Mouse (Mus musculus): ENCODE results near the gene Rab3ip. TPM values are rescaled to one million over a fixed set of nuclear protein-coding genes. Genes with fewer than 3 reads are reported as not detected.

Rab3ip gene
- total and polyA plus RNA-seq, 2 experiments from 2014 or later: 78.4 to 98.2 TPM

- H3K9me3 ChIP-seq (replicated peaks; ENCODE audit: control insufficient read depth, low read length): no peaks in the 10 kb centered on the region
- H3K36me3 ChIP-seq (replicated peaks; ENCODE audit: control insufficient read depth, insufficient read depth, low read length): no peaks in the 10 kb centered on the region
- TF ChIP-seq CTCF (IDR thresholded peaks at IDR 0.05; ENCODE audit: low read depth) (no peak), EP300 (IDR thresholded peaks at IDR 0.05; ENCODE audit: low read depth) (no peak)
- no peaks in the 10 kb centered on the region for H3K4me1 ChIP-seq (ENCODE audit: control insufficient read depth, insufficient read depth)
- DNase-seq (ENCODE audit: low spot score): no peak
- no peak overlapping the region for H3K4me2 ChIP-seq (ENCODE audit: low read depth, low read length)
- H3K27me3 ChIP-seq (ENCODE audit: control insufficient read depth, insufficient read depth, low read length): no peaks in the 10 kb centered on the region
- ATAC-seq (ENCODE audit: insufficient read depth, low read depth): no peak
- H3K4me3 ChIP-seq (ENCODE audit: low read depth, low read length): no peak overlapping the region
- WGBS: 82% methylated on average over 4 of the region's 4 CpGs
- H3K27ac ChIP-seq (ENCODE audit: low read depth): no peak overlapping the region
- H3K9ac ChIP-seq (replicated peaks; ENCODE audit: low read depth, low read length): no peak overlapping the region
Measured at GRCm38 (mm10) chr10:116877436-116877835, 73.1 kb downstream of the Rab3ip start.

- DNase-seq (ENCODE audit: low spot score) (no peak), ATAC-seq (ENCODE audit: insufficient read depth, low read depth) (no peak)
- no peak overlapping the region for H3K4me2 ChIP-seq (ENCODE audit: low read depth, low read length)
- no peak overlapping the region for H3K27ac ChIP-seq (ENCODE audit: low read depth)
- H3K27me3 ChIP-seq (ENCODE audit: control insufficient read depth, insufficient read depth, low read length): no peaks in the 10 kb centered on the region
- H3K4me1 ChIP-seq (ENCODE audit: control insufficient read depth, insufficient read depth): no peaks in the 10 kb centered on the region
- H3K36me3 ChIP-seq (replicated peaks; ENCODE audit: control insufficient read depth, insufficient read depth, low read length): no peaks in the 10 kb centered on the region
- WGBS: 75% methylated on average over 9 of the region's 9 CpGs
- TF ChIP-seq EP300 (IDR thresholded peaks at IDR 0.05; ENCODE audit: low read depth) (no peak), CTCF (IDR thresholded peaks at IDR 0.05; ENCODE audit: low read depth) (no peak)
- no peak overlapping the region for H3K4me3 ChIP-seq (ENCODE audit: low read depth, low read length)
- no peak overlapping the region for H3K9ac ChIP-seq (replicated peaks; ENCODE audit: low read depth, low read length)
- no peaks in the 10 kb centered on the region for H3K9me3 ChIP-seq (replicated peaks; ENCODE audit: control insufficient read depth, low read length)
Measured at GRCm38 (mm10) chr10:116874490-116874889, 76.1 kb downstream of the Rab3ip start.

- H3K4me3 ChIP-seq (ENCODE audit: low read depth, low read length): no peak overlapping the region
- H3K4me2 ChIP-seq (ENCODE audit: low read depth, low read length): no peak overlapping the region
- no peak overlapping the region for H3K9ac ChIP-seq (replicated peaks; ENCODE audit: low read depth, low read length)
- no peaks in the 10 kb centered on the region for H3K4me1 ChIP-seq (ENCODE audit: control insufficient read depth, insufficient read depth)
- DNase-seq (ENCODE audit: low spot score) (no peak), ATAC-seq (ENCODE audit: insufficient read depth, low read depth) (no peak)
- 82% methylated on average over 14 of the region's 14 CpGs for WGBS
- no peak overlapping the region for H3K27ac ChIP-seq (ENCODE audit: low read depth)
- no peaks in the 10 kb centered on the region for H3K9me3 ChIP-seq (replicated peaks; ENCODE audit: control insufficient read depth, low read length)
- TF ChIP-seq EP300 (IDR thresholded peaks at IDR 0.05; ENCODE audit: low read depth) (no peak), CTCF (IDR thresholded peaks at IDR 0.05; ENCODE audit: low read depth) (no peak)
- no peaks in the 10 kb centered on the region for H3K27me3 ChIP-seq (ENCODE audit: control insufficient read depth, insufficient read depth, low read length)
- no peaks in the 10 kb centered on the region for H3K36me3 ChIP-seq (replicated peaks; ENCODE audit: control insufficient read depth, insufficient read depth, low read length)
Measured at GRCm38 (mm10) chr10:116872016-116872410, 78.6 kb downstream of the Rab3ip start.

- no peak overlapping the region for H3K9ac ChIP-seq (replicated peaks; ENCODE audit: low read depth, low read length)
- no peak for DNase-seq (ENCODE audit: low spot score)
- H3K4me2 ChIP-seq (ENCODE audit: low read depth, low read length): no peak overlapping the region
- H3K4me1 ChIP-seq (ENCODE audit: control insufficient read depth, insufficient read depth): no peaks in the 10 kb centered on the region
- H3K27me3 ChIP-seq (ENCODE audit: control insufficient read depth, insufficient read depth, low read length): no peaks in the 10 kb centered on the region
- no peaks in the 10 kb centered on the region for H3K9me3 ChIP-seq (replicated peaks; ENCODE audit: control insufficient read depth, low read length)
- no peak overlapping the region for H3K27ac ChIP-seq (ENCODE audit: low read depth)
- TF ChIP-seq CTCF (IDR thresholded peaks at IDR 0.05; ENCODE audit: low read depth): no peak
- no peak for TF ChIP-seq EP300 (IDR thresholded peaks at IDR 0.05; ENCODE audit: low read depth)
- WGBS: 71% methylated on average over 12 of the region's 12 CpGs
- H3K4me3 ChIP-seq (ENCODE audit: low read depth, low read length): no peak overlapping the region
- no peaks in the 10 kb centered on the region for H3K36me3 ChIP-seq (replicated peaks; ENCODE audit: control insufficient read depth, insufficient read depth, low read length)
- no peak for ATAC-seq (ENCODE audit: insufficient read depth, low read depth)
Measured at GRCm38 (mm10) chr10:116871329-116872015, 79.1 kb downstream of the Rab3ip start.

GRCm38 (mm10) chr10:116870819-116871218, 79.8 kb downstream of the Rab3ip start:
- DNase-seq (ENCODE audit: low spot score) (no peak), ATAC-seq (ENCODE audit: insufficient read depth, low read depth) (no peak)
- H3K4me3 ChIP-seq (ENCODE audit: low read depth, low read length): no peak overlapping the region
- no peaks in the 10 kb centered on the region for H3K36me3 ChIP-seq (replicated peaks; ENCODE audit: control insufficient read depth, insufficient read depth, low read length)
- H3K9ac ChIP-seq (replicated peaks; ENCODE audit: low read depth, low read length): no peak overlapping the region
- no peaks in the 10 kb centered on the region for H3K4me1 ChIP-seq (ENCODE audit: control insufficient read depth, insufficient read depth)
- WGBS: 85% methylated on average over 6 of the region's 6 CpGs
- no peaks in the 10 kb centered on the region for H3K27me3 ChIP-seq (ENCODE audit: control insufficient read depth, insufficient read depth, low read length)
- no peak for TF ChIP-seq EP300 (IDR thresholded peaks at IDR 0.05; ENCODE audit: low read depth)
- no peak for TF ChIP-seq CTCF (IDR thresholded peaks at IDR 0.05; ENCODE audit: low read depth)
- no peaks in the 10 kb centered on the region for H3K9me3 ChIP-seq (replicated peaks; ENCODE audit: control insufficient read depth, low read length)
- no peak overlapping the region for H3K27ac ChIP-seq (ENCODE audit: low read depth)
- no peak overlapping the region for H3K4me2 ChIP-seq (ENCODE audit: low read depth, low read length)

Other genes with a start within 250 kb of the Rab3ip start
- gene Myrfl, start 53.9 kb downstream of the Rab3ip start, total RNA-seq (2014; rRNA removed; ENCODE audit: low replicate concordance): 0.39 TPM in 1 of 2 replicates, not detected in the other
- gene Myrfl, start 53.9 kb downstream of the Rab3ip start, polyA plus RNA-seq (2015; fragmentation: Nextera tagmentation; extraction: Ambion mirVana): 0.18 and 0.23 TPM in 2 replicates
- gene Gm10271, start 21.8 kb upstream of the Rab3ip start, total RNA-seq (2014; rRNA removed; ENCODE audit: low replicate concordance): not detected in 2 replicates
- not detected in 2 replicates for gene Gm10271, start 21.8 kb upstream of the Rab3ip start, polyA plus RNA-seq (2015; fragmentation: Nextera tagmentation; extraction: Ambion mirVana)
- 1.1 and 1.3 TPM in 2 replicates for gene Best3, start 35.5 kb upstream of the Rab3ip start, total RNA-seq (2014; rRNA removed; ENCODE audit: low replicate concordance)
- 0.57 and 0.62 TPM in 2 replicates for gene Best3, start 35.5 kb upstream of the Rab3ip start, polyA plus RNA-seq (2015; fragmentation: Nextera tagmentation; extraction: Ambion mirVana)
- gene Lrrc10, start 94.6 kb upstream of the Rab3ip start, total RNA-seq (2014; rRNA removed; ENCODE audit: low replicate concordance): 330 and 397 TPM in 2 replicates
- 115 and 138 TPM in 2 replicates for gene Lrrc10, start 94.6 kb upstream of the Rab3ip start, polyA plus RNA-seq (2015; fragmentation: Nextera tagmentation; extraction: Ambion mirVana)
- 154 and 209 TPM in 2 replicates for gene Cct2, start 113.0 kb upstream of the Rab3ip start, total RNA-seq (2014; rRNA removed; ENCODE audit: low replicate concordance)
- 121 and 129 TPM in 2 replicates for gene Cct2, start 113.0 kb upstream of the Rab3ip start, polyA plus RNA-seq (2015; fragmentation: Nextera tagmentation; extraction: Ambion mirVana)
- 13.2 and 14.1 TPM in 2 replicates for gene Frs2, start 197.8 kb upstream of the Rab3ip start, total RNA-seq (2014; rRNA removed; ENCODE audit: low replicate concordance)
- gene Frs2, start 197.8 kb upstream of the Rab3ip start, polyA plus RNA-seq (2015; fragmentation: Nextera tagmentation; extraction: Ambion mirVana): 12.8 and 13.6 TPM in 2 replicates